Mouse (Mus musculus) ovary, adult 18-20 months (tissue): ENCODE results near the gene Gm8126.
"Not testable (repeated sequence)": the region's sequence is repeated elsewhere in the genome, so short reads cannot be mapped to it uniquely, and the experiment has no call there.

Experiments used
- DNase-seq: peaks from one replicate; pipeline ENCODE4 v3.0.0; 2022; ENCODE audit warnings: low spot score, mixed read lengths

Gene Gm8126

GRCm38 (mm10) chr14:43258349-43258748, at the start of gene Gm8126:
Gm8126 (plus strand) TSS chr14:43258649.
- not testable (repeated sequence) for DNase-seq

GRCm38 (mm10) chr14:43235204-43235603, 23.2 kb upstream of the Gm8126 start, which contains the start of gene Gm8122:
Gm8122 (minus strand) TSS chr14:43235304.
- DNase-seq = not testable (repeated sequence)

- DNase-seq = not testable (repeated sequence)
Observed at GRCm38 (mm10) chr14:43237769-43238168, 20.7 kb upstream of the Gm8126 start.

GRCm38 (mm10) chr14:43249611-43250170, 8.8 kb upstream of the Gm8126 start:
- not testable (repeated sequence) for DNase-seq

GRCm38 (mm10) chr14:43250549-43251253, 7.7 kb upstream of the Gm8126 start:
- not testable (repeated sequence) for DNase-seq

GRCm38 (mm10) chr14:43256511-43256910, 1.9 kb upstream of the Gm8126 start:
- DNase-seq = not testable (repeated sequence)

- not testable (repeated sequence) for DNase-seq
Observed at GRCm38 (mm10) chr14:43263421-43263820, 5.0 kb downstream of the Gm8126 start.

- DNase-seq = not testable (repeated sequence)
Observed at GRCm38 (mm10) chr14:43268521-43269084, 10.2 kb downstream of the Gm8126 start.

GRCm38 (mm10) chr14:43269211-43269610, 10.8 kb downstream of the Gm8126 start:
- not testable (repeated sequence) for DNase-seq

GRCm38 (mm10) chr14:43273161-43273560, 14.7 kb downstream of the Gm8126 start:
- DNase-seq = not testable (repeated sequence)

- DNase-seq = not testable (repeated sequence)
Observed at GRCm38 (mm10) chr14:43274986-43275511, 16.6 kb downstream of the Gm8126 start, which contains the start of gene Gm9732. Gm9732 (plus strand) TSS chr14:43275036.

- not testable (repeated sequence) for DNase-seq
Observed at GRCm38 (mm10) chr14:43275752-43276151, 17.3 kb downstream of the Gm8126 start.

GRCm38 (mm10) chr14:43277468-43277867, 19.0 kb downstream of the Gm8126 start:
- DNase-seq = not testable (repeated sequence)

GRCm38 (mm10) chr14:43278146-43278545, 19.7 kb downstream of the Gm8126 start:
- DNase-seq = not testable (repeated sequence)

- DNase-seq = not testable (repeated sequence)
Observed at GRCm38 (mm10) chr14:43278681-43279080, 20.2 kb downstream of the Gm8126 start.

GRCm38 (mm10) chr14:43293503-43293902, 35.1 kb downstream of the Gm8126 start, which contains the start of gene Gm8127:
Gm8127 (minus strand) TSS chr14:43293832.
- not testable (repeated sequence) for DNase-seq
